Mouse (Mus musculus): ENCODE measurements around the gene Pitx3. TPM values are rescaled to one million over a fixed set of nuclear protein-coding genes. Genes with fewer than 3 reads are reported as not detected.
A peak's percentile ranks its signal among the peaks of the same experiment; 100 is the strongest.
"Not testable (repeated sequence)": the region's sequence is repeated elsewhere in the genome, so short reads cannot be mapped to it uniquely, and the experiment has no call there.

Pitx3 gene
- 0.28 and 0.30 TPM in 2 replicates for polyA plus RNA-seq (2015; fragmentation: Nextera tagmentation; extraction: Ambion mirVana)

- ATAC-seq (ENCODE audit: insufficient read depth): no peak
- H3K4me1 ChIP-seq (replicated peaks): peaks cover 24% of the 10 kb centered on the region
- H3K36me3 ChIP-seq (replicated peaks): no peaks in the 10 kb centered on the region
Observed at GRCm38 (mm10) chr19:46147511-46148371, at the start of gene Pitx3. Pitx3 (minus strand) TSS chr19:46148326.

GRCm38 (mm10) chr19:46187203-46187602, 39.1 kb upstream of the Pitx3 start:
- 0 out of 2 replicates have a peak, but pooled peaks cover 2% of the 10 kb centered on the region for H3K36me3 ChIP-seq (replicated peaks)
- no peak overlapping the region for H3K4me2 ChIP-seq
- 17% methylated on average over 2 of the region's 2 CpGs for WGBS (ENCODE audit: insufficient replicate concordance)
- no peaks in the 10 kb centered on the region for H3K27me3 ChIP-seq
- H3K4me1 ChIP-seq (replicated peaks): 0 out of 2 replicates have a peak, but pooled peaks cover 3% of the 10 kb centered on the region
- no peaks in the 10 kb centered on the region for H3K9me3 ChIP-seq (replicated peaks)
- no peak overlapping the region for H3K9ac ChIP-seq
- H3K27ac ChIP-seq (replicated peaks): no peak overlapping the region
- no peak for ATAC-seq (ENCODE audit: insufficient read depth)
- no peak overlapping the region for H3K4me3 ChIP-seq (replicated peaks)

More at GRCm38 (mm10) chr19:46147511-46148371, at the start of gene Pitx3:
- H3K27me3 ChIP-seq: peaks cover 90% of the 10 kb centered on the region
- peak within 1 kb of the TSS; percentile 55 for H3K4me3 ChIP-seq (replicated peaks)
- no peak within 1 kb of the TSS for H3K27ac ChIP-seq (replicated peaks)
- 2% methylated on average over 47 of the region's 47 CpGs for WGBS (ENCODE audit: insufficient replicate concordance)
- no peaks in the 10 kb centered on the region for H3K9me3 ChIP-seq (replicated peaks)
- peak within 1 kb of the TSS; percentile 21; the same call in 1 of the 2 replicates for H3K9ac ChIP-seq
- H3K4me2 ChIP-seq: peak within 1 kb of the TSS; percentile 79

DNA sequence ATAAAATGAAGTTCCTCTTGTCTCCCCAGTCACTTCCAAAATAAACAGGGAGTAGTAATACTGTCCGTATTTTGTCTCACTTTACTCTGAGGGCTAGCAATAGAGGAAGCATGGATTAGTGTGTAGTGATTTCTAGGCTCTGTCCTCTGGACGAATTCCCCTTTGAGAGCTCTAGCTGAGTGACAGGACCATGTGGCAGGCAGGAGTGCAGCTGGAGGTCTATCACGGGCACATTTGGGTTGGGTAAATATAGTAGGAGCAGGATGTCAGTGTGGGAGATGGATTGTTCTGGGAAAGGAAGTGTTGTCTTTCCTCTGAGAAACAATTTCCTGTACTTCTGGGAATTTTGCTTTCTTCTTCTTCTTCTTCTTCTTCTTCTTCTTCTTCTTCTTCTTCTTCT, 38.5 kb upstream of the Pitx3 start:
- 16% methylated on average over 3 of the region's 3 CpGs for WGBS (ENCODE audit: insufficient replicate concordance)
- Histone ChIP-seq H3K4me3 (replicated peaks) (no peak overlapping the region), H3K9ac (no peak overlapping the region), H3K4me1 (replicated peaks) (0 out of 2 replicates have a peak, but pooled peaks cover 3% of the 10 kb centered on the region), H3K4me2 (no peak overlapping the region), H3K27me3 (no peaks in the 10 kb centered on the region), H3K9me3 (replicated peaks) (no peaks in the 10 kb centered on the region), H3K36me3 (replicated peaks) (0 out of 2 replicates have a peak, but pooled peaks cover 3% of the 10 kb centered on the region), H3K27ac (replicated peaks) (no peak overlapping the region)
- no peak for ATAC-seq (ENCODE audit: insufficient read depth)

DNA sequence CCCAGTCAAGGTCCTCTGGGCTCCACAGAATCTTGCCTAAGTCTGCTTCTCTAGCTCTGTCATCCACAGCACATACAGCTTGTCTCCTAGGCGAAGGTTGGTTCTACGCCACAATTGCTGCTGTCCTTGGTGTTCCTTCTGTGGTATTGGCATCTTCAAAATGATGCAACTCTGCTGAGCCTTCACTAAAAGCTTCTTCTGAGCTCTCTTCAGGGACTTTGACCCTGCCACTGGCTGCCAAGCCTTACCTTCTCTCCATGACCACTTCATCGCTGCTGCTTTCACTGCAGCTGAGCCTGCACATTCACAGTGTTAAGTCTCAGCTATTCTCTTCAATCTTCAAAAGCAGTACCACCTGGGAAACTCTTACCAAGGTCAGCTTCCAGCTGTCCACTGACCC, 34.1 kb upstream of the Pitx3 start:
- 82% methylated on average over 3 of the region's 3 CpGs for WGBS (ENCODE audit: insufficient replicate concordance)

DNA sequence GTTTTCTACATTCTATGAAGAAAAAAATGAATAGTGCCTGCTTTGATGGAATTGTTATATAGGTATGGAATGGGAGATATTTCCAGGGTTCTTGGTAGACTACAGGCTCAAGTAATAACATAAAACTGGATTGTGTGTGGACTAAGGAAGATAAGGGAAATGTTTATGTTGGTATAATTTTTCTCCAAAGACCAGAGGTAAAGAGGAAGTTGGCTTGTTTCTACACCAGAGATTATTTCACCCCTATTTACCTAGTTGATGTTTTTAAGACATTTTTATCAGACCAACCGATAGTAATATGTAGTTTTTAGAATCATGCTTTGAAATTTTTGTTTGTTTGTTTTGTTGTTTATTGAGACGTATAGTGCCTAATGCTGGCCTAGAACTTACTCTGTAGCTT, 32.1 kb upstream of the Pitx3 start:
- H3K4me2 ChIP-seq: no peak overlapping the region
- no peaks in the 10 kb centered on the region for H3K27me3 ChIP-seq
- H3K36me3 ChIP-seq (replicated peaks): 0 out of 2 replicates have a peak, but pooled peaks cover 3% of the 10 kb centered on the region
- 60% methylated on average over 2 of the region's 2 CpGs for WGBS (ENCODE audit: insufficient replicate concordance)
- no peak overlapping the region for H3K4me3 ChIP-seq (replicated peaks)
- H3K9me3 ChIP-seq (replicated peaks): no peaks in the 10 kb centered on the region
- ATAC-seq (ENCODE audit: insufficient read depth): no peak
- H3K27ac ChIP-seq (replicated peaks): no peak overlapping the region
- no peak overlapping the region for H3K9ac ChIP-seq
- H3K4me1 ChIP-seq (replicated peaks): no peaks in the 10 kb centered on the region

More for the DNA sequence above, 34.1 kb upstream of the Pitx3 start:
- Histone ChIP-seq H3K27me3 (no peaks in the 10 kb centered on the region), H3K4me3 (replicated peaks) (no peak overlapping the region), H3K36me3 (replicated peaks) (0 out of 2 replicates have a peak, but pooled peaks cover 3% of the 10 kb centered on the region), H3K4me1 (replicated peaks) (no peaks in the 10 kb centered on the region), H3K27ac (replicated peaks) (no peak overlapping the region), H3K9me3 (replicated peaks) (no peaks in the 10 kb centered on the region), H3K9ac (no peak overlapping the region), H3K4me2 (no peak overlapping the region)
- ATAC-seq (ENCODE audit: insufficient read depth): no peak

- H3K9me3 ChIP-seq (replicated peaks): no peaks in the 10 kb centered on the region
- no peak overlapping the region for H3K27ac ChIP-seq (replicated peaks)
- WGBS (ENCODE audit: insufficient replicate concordance): 62% methylated on average over 5 of the region's 5 CpGs
- H3K4me2 ChIP-seq: no peak overlapping the region
- H3K4me3 ChIP-seq (replicated peaks): no peak overlapping the region
- H3K9ac ChIP-seq: no peak overlapping the region
- ATAC-seq (ENCODE audit: insufficient read depth): no peak
- peaks cover 6% of the 10 kb centered on the region; the same call in 1 of the 2 replicates for H3K36me3 ChIP-seq (replicated peaks)
- no peaks in the 10 kb centered on the region for H3K4me1 ChIP-seq (replicated peaks)
- no peaks in the 10 kb centered on the region for H3K27me3 ChIP-seq
Observed at GRCm38 (mm10) chr19:46177046-46177445, 28.9 kb upstream of the Pitx3 start.

- Histone ChIP-seq H3K9ac (no peak overlapping the region), H3K9me3 (replicated peaks) (no peaks in the 10 kb centered on the region), H3K27ac (replicated peaks) (no peak overlapping the region), H3K27me3 (no peaks in the 10 kb centered on the region), H3K4me2 (no peak overlapping the region), H3K36me3 (replicated peaks) (peaks cover 16% of the 10 kb centered on the region; the same call in 1 of the 2 replicates), H3K4me3 (replicated peaks) (no peak overlapping the region), H3K4me1 (replicated peaks) (no peaks in the 10 kb centered on the region)
- ATAC-seq (ENCODE audit: insufficient read depth): no peak
Observed at GRCm38 (mm10) chr19:46175173-46175572, 27.0 kb upstream of the Pitx3 start.

- WGBS (ENCODE audit: insufficient replicate concordance): 58% methylated on average over 5 of the region's 5 CpGs
- no peaks in the 10 kb centered on the region for H3K9me3 ChIP-seq (replicated peaks)
- H3K4me1 ChIP-seq (replicated peaks): no peaks in the 10 kb centered on the region
- H3K4me3 ChIP-seq (replicated peaks): no peak overlapping the region
- no peak overlapping the region for H3K4me2 ChIP-seq
- H3K36me3 ChIP-seq (replicated peaks): peaks cover 16% of the 10 kb centered on the region; the same call in 1 of the 2 replicates
- no peak overlapping the region for H3K9ac ChIP-seq
- no peak for ATAC-seq (ENCODE audit: insufficient read depth)
- no peak overlapping the region for H3K27ac ChIP-seq (replicated peaks)
- no peaks in the 10 kb centered on the region for H3K27me3 ChIP-seq
Observed at GRCm38 (mm10) chr19:46172541-46172940, 24.4 kb upstream of the Pitx3 start.

DNA sequence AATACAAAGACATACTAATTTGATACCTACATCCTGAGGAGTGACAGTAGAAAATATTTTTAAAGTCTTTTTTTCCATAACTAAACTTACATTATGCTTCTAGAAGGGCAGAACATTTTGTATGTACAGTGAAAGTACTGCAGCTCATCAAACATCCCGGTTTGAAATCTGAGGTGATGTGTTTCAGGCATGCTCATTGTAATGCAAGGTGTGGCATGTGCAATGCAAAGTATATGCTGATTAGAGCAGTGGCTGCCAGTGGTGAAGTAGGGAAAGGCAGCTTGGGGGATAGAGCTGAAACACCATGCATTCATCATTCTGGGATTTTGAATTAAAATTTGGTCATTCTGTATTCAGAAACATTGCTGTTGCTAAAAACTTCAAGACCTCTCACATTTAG, 21.8 kb upstream of the Pitx3 start:
- peaks cover 30% of the 10 kb centered on the region for H3K36me3 ChIP-seq (replicated peaks)
- H3K9me3 ChIP-seq (replicated peaks): no peaks in the 10 kb centered on the region
- H3K4me3 ChIP-seq (replicated peaks): no peak overlapping the region
- no peaks in the 10 kb centered on the region for H3K27me3 ChIP-seq
- no peaks in the 10 kb centered on the region for H3K4me1 ChIP-seq (replicated peaks)
- H3K9ac ChIP-seq: no peak overlapping the region
- H3K27ac ChIP-seq (replicated peaks): no peak overlapping the region
- no peak for ATAC-seq (ENCODE audit: insufficient read depth)
- WGBS (ENCODE audit: insufficient replicate concordance): 58% methylated on average over 1 of the region's 1 CpGs
- no peak overlapping the region for H3K4me2 ChIP-seq

- Histone ChIP-seq H3K9me3 (replicated peaks) (no peaks in the 10 kb centered on the region), H3K36me3 (replicated peaks) (peaks cover 35% of the 10 kb centered on the region), H3K27me3 (no peaks in the 10 kb centered on the region), H3K4me2 (no peak overlapping the region), H3K4me1 (replicated peaks) (no peaks in the 10 kb centered on the region), H3K27ac (replicated peaks) (no peak overlapping the region), H3K4me3 (replicated peaks) (no peak overlapping the region), H3K9ac (no peak overlapping the region)
- WGBS (ENCODE audit: insufficient replicate concordance): 64% methylated on average over 3 of the region's 3 CpGs
- no peak for ATAC-seq (ENCODE audit: insufficient read depth)
Observed at GRCm38 (mm10) chr19:46169396-46169795, 21.3 kb upstream of the Pitx3 start.

DNA sequence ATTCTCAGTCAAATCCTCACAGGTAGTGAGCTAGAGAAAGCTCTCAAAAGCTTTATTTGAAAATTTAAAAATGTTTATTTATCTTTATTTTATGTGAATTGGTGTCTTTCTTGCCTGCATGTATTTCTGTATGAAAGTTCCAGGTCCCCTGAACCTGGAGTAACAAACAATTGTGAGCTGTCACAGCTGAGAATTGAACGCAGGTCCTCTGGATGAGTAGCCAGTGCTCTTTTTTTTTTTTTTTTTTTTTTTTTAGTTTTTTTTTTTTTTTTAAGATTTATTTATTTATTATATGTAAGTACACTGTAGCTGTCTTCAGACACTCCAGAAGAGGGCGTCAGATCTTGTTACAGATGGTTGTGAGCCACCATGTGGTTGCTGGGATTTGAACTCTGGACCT, 19.0 kb upstream of the Pitx3 start:
- not testable (repeated sequence) for H3K9ac ChIP-seq; H3K4me3 ChIP-seq (replicated peaks); H3K27me3 ChIP-seq; H3K4me2 ChIP-seq; ATAC-seq (ENCODE audit: insufficient read depth); H3K9me3 ChIP-seq (replicated peaks); H3K27ac ChIP-seq (replicated peaks); H3K4me1 ChIP-seq (replicated peaks)
- 80% methylated on average over 2 of the region's 2 CpGs for WGBS (ENCODE audit: insufficient replicate concordance)
- H3K36me3 ChIP-seq (replicated peaks): peaks cover 39% of the 10 kb centered on the region
